Mouse (Mus musculus) gastrocnemius, adult 2 months (tissue): Measurements from ENCODE around the gene Efna5. TPM values are rescaled to one million over a fixed set of nuclear protein-coding genes. Genes with fewer than 3 reads are reported as not detected.

Source experiments
- DNase-seq: peaks from one replicate; pipeline ENCODE4 v3.0.0; 2022
- H3K27ac ChIP-seq: fragments of 200-600 bp; 2 replicates; pipeline ENCODE4 v1.8.1; 2022; ENCODE audit warnings: mild to moderate bottlenecking
- H3K4me3 ChIP-seq: fragments of 200-600 bp; 2 replicates; pipeline ENCODE4 v1.8.1; 2022; ENCODE audit warnings: mild to moderate bottlenecking, moderate library complexity
- CTCF ChIP-seq: fragments of 200-600 bp; IDR thresholded peaks from 2 replicates; pipeline ENCODE4 v1.8.1; 2022; ENCODE audit warnings: antibody characterized with exemption, mild to moderate bottlenecking, moderate library complexity
- intact Hi-C: fragments of 180-260 bp; cut with DNase I; formaldehyde crosslinking; loops from one replicate; pipeline ENCODE4 v1.15.1; 2025
- total RNA-seq, 2 experiments: library from RNA; stranded (reverse); gene quantifications; 2 replicates each; pipeline ENCODE4 v1.2.3; 2021

Efna5 gene
- total RNA-seq, 2 experiments from 2014 or later, result 0.13 to 0.86 TPM

DNA sequence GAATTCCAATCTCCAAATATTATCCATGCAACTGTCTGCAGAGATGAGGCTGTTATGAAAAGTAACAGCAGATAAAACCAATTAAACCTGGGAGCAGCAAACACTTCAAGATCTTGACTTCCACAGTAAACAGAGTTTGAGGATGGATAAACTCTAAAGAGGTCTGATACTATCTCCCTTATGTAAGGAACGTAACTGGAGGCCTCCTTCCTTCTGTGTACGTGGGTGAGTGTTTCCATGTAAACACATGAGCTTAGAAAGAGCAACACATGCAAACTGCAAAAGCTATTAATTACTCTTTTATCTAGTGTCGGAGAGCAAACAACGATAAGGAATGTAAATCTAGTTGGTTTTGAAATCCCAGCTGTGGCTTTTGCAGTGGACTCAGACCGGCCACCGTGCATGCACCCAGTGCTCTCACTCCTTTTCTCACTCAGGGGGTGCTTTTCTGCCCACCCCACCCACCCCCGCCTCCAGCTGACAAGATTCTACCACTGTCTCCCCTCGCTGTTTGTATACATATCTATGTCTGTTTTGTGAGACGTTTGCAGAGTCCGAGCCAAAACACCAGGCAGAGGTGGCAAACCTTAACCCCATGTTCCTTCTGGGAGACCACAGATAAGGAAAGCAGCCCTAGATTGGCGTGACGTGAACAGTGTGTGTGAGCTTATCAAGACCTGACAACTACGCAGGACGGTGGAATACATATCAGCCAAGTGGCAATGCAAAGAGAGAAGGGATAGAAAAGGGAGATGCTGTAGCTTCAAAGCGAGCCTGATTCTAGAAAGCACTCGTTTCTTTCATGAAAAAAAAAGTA is 132.1 kb downstream of the Efna5 start:
- no peak for TF ChIP-seq CTCF
- no peak overlapping the region for H3K4me3 ChIP-seq
- intact Hi-C loops, result no loop called here
- H3K27ac ChIP-seq, result no peak overlapping the region
- no peak for DNase-seq

- intact Hi-C loops, result no loop called here
- no peak overlapping the region for H3K27ac ChIP-seq
- DNase-seq, result no peak
- no peak for TF ChIP-seq CTCF
- H3K4me3 ChIP-seq, result no peak overlapping the region
Observed at GRCm38 (mm10) chr17:62747381-62747780, 133.7 kb downstream of the Efna5 start.

DNA sequence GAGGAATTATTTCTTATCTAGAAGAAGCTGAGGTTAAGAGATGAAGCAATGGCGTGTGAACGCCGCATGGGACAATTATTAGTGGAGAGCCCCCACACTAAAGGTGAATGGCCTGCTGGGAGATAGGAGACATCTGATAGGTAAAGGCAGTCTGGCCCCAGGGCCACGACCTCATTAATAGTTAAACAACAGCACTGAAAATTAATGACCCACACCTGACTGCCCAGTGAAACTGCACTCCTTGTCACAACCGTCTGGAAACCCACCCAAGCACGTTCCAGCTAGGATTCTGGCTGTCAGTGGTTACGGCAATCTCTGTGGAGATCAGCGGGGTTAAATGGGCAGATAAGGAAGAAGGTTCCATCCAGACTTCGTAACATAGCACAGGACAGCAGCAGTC is 134.3 kb downstream of the Efna5 start:
- no peak for TF ChIP-seq CTCF
- no peak for DNase-seq
- Histone ChIP-seq H3K4me3 (no peak overlapping the region), H3K27ac (no peak overlapping the region)
- intact Hi-C loops, result no loop called here

DNA sequence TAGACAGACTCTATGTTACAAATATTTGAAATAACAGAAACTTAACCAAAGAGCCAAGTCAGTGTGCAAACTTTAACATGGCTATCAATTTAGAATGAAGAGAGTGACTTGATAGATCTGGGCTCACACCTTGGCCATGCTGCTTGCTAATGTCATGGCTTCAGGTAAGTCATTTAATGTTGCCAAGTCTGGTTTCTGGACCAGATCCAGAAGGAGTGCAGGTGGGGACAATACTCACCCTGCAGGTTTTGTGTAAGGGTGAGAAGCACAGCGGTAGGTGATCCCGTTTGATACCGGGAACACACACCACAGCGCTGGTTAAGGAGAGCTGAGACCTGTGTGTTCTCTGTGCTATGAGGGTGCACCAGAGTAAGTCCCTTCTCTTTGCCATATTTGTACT is 135.8 kb downstream of the Efna5 start:
- H3K4me3 ChIP-seq, result no peak overlapping the region
- H3K27ac ChIP-seq, result no peak overlapping the region
- no peak for TF ChIP-seq CTCF
- no peak for DNase-seq
- intact Hi-C loops, result no loop called here

DNA sequence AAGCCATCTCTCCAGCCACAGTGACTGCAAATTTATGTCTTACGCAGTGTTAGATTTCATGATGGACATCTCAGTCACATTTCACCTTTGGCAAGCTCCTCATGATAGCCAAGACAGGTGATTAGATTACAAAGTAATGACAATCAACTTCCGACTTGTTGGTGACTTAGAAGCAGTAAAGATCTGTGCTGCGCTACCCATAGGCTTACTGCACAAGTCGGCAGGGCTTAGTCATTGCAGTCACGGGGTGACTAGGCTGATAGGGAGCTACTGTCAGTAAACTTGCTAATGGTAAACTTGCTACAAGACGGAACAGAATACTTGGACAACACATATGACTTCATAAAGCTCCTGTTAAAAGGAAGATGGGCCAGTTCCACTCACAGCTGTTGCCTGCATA is 136.9 kb downstream of the Efna5 start:
- TF ChIP-seq CTCF, result no peak
- H3K4me3 ChIP-seq, result no peak overlapping the region
- no peak overlapping the region for H3K27ac ChIP-seq
- intact Hi-C loops, result no loop called here
- no peak for DNase-seq

- intact Hi-C loops, result no loop called here
- H3K27ac ChIP-seq, result no peak overlapping the region
- TF ChIP-seq CTCF, result no peak
Observed at GRCm38 (mm10) chr17:62741702-62742101, 139.4 kb downstream of the Efna5 start.

DNA sequence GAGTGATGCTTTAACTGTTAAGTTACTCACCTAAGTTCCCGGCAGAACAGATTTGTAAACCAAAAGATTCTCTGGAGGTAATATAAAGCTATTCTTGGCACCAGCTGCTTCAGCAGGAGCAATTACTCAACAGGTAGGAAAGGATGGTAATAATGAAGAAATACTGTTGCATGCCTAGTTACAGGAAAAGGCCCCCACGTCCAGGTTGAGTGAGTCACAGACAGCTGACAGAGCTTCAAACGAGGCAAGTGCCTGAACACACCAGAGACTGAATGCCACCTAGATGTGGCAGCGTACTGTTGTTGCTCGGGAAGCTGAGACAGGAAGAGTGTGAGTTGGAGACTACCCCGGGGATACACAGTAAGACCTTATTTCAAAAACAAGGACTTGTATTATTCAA is 140.1 kb downstream of the Efna5 start:
- no peak for TF ChIP-seq CTCF
- intact Hi-C loops, result no loop called here
- no peak overlapping the region for H3K27ac ChIP-seq
- DNase-seq, result no peak
- H3K4me3 ChIP-seq, result no peak overlapping the region

More at GRCm38 (mm10) chr17:62741702-62742101, 139.4 kb downstream of the Efna5 start:
- no peak overlapping the region for H3K4me3 ChIP-seq
- no peak for DNase-seq

- no peak overlapping the region for H3K4me3 ChIP-seq
- TF ChIP-seq CTCF, result no peak
- no peak overlapping the region for H3K27ac ChIP-seq
- intact Hi-C loops, result no loop called here
- DNase-seq, result no peak
Observed at GRCm38 (mm10) chr17:62739993-62740392, 141.1 kb downstream of the Efna5 start.

- Histone ChIP-seq H3K27ac (no peak overlapping the region), H3K4me3 (no peak overlapping the region)
- intact Hi-C loops, result no loop called here
- no peak for DNase-seq
- TF ChIP-seq CTCF, result no peak
Observed at GRCm38 (mm10) chr17:62737404-62737803, 143.7 kb downstream of the Efna5 start.

DNA sequence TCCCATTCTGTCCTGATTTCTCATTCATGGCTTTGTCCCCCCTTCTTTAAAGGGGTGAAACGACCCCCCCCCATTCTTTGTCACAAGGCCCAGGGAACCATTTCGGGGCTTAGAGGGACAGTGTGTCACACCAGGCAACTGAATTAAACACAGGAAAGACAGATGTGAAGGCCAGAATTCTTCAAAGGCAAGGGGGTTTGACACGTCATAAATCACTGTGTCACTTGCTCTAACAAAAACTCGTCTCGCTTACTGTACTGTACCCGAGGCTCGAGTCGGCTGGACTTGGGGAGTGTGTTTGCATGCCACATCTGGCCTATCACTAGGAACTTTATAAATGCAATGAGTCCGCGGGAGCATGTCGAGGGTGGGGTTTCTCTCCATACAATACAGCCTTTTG is 145.2 kb downstream of the Efna5 start:
- no peak for DNase-seq
- Histone ChIP-seq H3K4me3 (no peak overlapping the region), H3K27ac (no peak overlapping the region)
- TF ChIP-seq CTCF, result no peak
- intact Hi-C loops, result no loop called here

GRCm38 (mm10) chr17:62734901-62735300 is 146.2 kb downstream of the Efna5 start:
- no peak overlapping the region for H3K4me3 ChIP-seq

GRCm38 (mm10) chr17:62734067-62734466 is 147.1 kb downstream of the Efna5 start:
- no peak overlapping the region for H3K4me3 ChIP-seq
- TF ChIP-seq CTCF, result no peak
- DNase-seq, result no peak
- H3K27ac ChIP-seq, result no peak overlapping the region
- intact Hi-C loops, result no loop called here

More at GRCm38 (mm10) chr17:62734901-62735300, 146.2 kb downstream of the Efna5 start:
- H3K27ac ChIP-seq, result no peak overlapping the region
- no peak for DNase-seq
- intact Hi-C loops, result no loop called here
- TF ChIP-seq CTCF, result no peak

GRCm38 (mm10) chr17:62729754-62730470 is 151.2 kb downstream of the Efna5 start:
- no peak overlapping the region for H3K4me3 ChIP-seq
- no peak overlapping the region for H3K27ac ChIP-seq
- no peak for DNase-seq
- TF ChIP-seq CTCF, result no peak
- intact Hi-C loops, result no loop called here
